Mouse (Mus musculus) cerebellum, adult 18-20 months (tissue): ENCODE measurements around the gene Zfp976.
A peak's percentile ranks its signal among the peaks of the same experiment; 100 is the strongest.
"Not testable (repeated sequence)": the region's sequence is repeated elsewhere in the genome, so short reads cannot be mapped to it uniquely, and the experiment has no call there.

Experiments used
- DNase-seq, 2 experiments: peaks; one replicate each; pipeline ENCODE4 v3.0.0; 2021

Gene Zfp976

DNA sequence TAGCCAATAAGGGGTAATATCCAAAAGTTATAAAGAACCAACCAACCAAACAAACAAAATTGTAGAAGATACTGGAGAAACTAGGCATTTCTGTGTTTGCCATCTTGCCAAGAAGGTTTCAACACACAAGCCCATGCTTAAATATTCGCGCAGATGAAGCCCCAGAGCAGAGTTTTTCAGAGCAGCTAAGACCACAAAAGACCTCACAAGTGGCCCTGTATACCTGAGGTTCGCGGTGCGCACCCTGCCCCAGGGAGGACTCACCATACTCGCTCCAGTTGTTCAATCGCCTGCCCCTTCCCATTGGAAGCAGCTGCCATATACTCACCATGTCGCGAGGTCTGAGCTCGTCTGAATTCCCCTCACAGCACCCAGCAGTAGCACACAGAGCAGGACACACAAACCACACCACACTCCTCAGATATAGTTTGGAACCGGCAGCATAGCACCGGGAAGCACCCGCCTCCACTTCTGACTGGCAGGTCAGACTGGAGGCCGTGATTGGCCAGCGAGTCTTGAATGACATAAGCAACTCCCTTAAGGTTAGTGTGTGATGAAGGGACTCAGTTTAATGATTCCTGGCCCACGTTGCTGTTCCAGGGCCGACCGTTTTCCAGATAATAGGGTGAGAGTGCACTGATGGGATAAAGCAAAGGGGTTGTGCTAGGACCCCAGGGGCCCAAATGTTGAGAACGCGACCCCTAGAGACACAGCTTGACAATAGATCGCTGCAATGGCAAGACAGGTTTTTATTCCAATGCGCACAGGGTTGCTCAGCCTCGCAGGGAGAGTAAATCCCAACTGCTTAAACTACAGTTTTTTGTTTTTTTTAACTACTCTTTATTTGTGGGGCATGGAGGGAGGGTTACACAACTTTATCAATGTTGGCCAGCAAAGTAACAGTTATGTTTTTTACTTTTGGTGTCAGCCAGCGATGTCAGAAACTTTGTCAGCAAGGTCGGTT is at the start of gene Zfp976:
Gene Zfp976 (minus strand): TSS at position 437 of the 964 bp plus-strand sequence.
- peak; percentile 42 to 56 for DNase-seq

DNA sequence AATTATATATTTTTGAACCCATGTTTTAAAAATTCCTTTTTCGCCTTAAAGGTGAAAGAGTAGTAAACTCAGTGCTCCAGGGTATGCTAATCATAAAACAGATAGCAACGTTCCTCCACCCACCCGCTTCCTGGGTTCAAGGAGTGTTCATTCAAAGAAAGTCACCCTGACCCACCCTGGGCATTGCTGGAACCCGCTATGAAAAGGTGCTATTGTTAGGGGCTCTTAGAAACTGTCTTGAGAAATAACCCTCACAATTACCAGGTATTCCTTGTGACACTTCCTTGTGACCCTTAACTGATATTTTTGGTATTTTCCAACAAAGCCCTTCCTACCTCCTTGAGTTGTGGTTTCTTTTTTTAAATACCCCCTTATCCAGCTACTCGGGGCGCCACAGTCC is 37.7 kb upstream of the Zfp976 start:
- not testable (repeated sequence) for DNase-seq

DNA sequence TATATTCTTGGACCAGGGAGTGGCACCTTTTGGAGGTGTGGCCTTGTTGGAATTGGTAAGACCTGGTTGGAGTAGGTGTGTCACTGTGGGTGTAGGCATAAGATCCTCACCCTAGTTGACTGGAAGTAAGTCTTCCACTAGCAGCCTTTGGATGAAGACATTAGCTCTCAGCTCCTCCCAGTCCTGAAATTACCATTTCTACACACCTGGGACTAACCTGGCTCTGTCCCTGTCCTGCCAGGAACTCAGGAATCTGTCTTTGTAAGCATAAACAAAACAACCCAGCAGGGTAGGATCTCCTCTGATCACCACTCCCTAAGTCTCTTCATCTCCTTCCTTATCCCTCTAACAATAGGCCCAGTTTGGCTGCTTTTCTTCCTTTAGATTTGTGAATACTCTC is 37.3 kb upstream of the Zfp976 start:
- not testable (repeated sequence) for DNase-seq

DNA sequence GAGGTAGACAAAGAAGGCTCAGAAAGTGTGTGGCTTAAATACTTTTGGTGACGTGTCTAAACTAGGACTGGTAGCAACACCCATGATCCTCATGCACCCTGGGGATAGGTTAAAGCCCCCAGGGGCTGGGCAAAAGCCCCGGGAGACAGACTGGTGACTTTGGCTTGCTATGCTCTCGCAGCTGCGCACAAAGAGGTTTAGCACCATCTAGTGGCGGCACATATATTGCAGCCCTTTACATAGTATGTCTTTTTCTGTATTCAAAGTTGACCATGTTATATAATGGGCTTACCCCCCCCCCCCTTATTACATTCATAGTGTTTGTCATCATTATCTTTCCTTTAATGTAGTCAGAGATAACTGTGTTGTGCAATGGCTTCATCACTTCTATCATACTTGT is 17.8 kb upstream of the Zfp976 start:
- DNase-seq = not testable (repeated sequence)

DNA sequence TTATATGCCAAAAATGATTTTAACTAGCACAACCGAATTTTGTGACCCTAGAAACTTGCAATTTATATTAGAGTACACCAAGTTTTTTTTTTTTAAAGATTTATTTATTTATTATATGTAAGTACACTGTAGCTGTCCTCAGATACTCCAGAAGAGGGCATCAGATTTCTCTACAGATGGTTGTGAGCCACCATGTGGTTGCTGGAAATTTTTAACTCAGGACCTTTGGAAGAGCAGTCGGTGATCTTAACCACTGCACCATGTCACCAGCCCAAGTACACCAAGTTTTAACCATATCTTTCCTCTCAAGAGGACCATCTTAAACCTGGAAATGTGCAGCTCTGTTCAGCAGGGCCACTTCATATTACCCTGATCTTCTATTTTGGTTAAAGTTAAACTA is 12.8 kb upstream of the Zfp976 start:
- not testable (repeated sequence) for DNase-seq

DNA sequence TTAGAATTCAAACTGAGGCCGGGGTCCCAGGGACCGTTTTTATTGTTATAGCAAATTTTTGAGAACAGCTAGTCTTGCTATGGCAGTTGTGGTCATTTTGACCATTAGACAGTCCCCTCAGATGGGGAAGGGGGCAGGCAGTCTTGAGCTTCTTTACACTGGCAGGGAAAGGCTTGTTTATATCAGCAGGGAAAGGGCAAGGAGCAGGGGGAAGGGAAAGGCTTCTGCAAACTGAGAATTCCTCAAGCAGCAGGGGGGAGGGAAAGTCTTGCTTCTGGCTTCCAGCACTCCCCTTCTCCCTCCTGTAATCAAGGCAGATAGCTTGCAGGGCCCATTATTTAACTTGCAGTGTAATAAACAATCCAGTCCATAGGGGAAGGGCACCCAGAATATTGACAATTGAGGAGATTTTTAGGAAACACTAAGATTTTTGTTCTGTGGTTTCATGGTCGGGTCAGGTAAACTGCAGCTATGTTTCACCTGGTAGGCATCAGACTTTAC is 782 bp upstream of the Zfp976 start:
- DNase-seq = not testable (repeated sequence)

DNA sequence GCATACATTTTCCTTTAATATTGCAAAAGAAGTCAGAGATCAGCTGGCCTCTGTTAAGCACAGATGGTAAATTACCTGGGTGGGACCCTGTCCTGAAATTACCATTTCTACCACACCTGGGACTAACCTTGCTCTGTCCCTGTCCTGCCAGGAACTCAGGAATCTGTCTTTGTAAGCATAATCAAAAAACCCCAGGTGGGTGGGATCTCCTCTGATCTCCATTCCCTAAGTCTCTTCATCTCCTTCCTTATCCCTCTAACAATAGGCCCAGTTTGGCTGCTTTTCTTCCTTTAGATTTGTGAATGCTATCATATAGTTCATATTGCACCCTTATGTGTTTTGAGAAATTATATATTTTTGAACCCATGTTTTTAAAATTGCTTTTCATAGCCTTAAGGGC is 11.4 kb downstream of the Zfp976 start:
- not testable (repeated sequence) for DNase-seq

DNA sequence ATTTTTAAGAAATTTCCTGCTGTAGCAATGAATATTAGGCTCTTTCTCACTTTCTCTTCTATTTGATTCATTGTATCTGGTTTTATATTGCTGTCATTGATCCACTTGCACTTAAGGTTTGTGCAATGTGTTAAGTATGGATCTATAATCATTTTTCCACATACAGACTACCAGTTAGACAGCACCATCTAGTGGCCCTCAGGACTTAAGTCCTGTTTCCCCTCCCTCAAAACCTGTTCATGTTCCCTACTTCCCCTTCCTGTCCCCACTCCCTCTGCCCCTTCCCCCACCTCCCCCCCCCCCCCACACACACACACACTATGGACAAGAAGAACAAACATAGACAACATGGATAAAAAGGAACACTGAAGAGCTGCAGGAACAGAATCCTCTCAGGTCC is 46.7 kb downstream of the Zfp976 start:
- not testable (repeated sequence) for DNase-seq

DNA sequence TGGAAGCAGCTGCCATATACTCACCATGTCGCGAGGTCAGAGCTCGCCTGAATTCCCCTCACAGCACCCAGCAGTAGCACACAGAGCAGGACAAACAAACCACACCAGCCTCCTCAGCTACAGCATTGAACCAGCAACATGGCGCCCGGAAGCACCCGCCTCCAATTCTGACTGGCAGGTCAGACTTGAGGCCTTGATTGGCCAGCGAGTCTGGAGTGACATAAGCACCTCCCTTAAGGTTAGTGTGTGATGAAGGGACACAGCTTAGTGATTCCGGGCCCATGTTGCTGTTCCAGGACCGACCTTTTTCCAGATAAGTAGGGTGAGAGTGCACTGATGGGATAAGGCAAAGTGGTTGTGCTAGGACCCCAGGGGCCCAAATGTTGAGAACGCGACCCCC is 50.0 kb downstream of the Zfp976 start, which contains the start of gene Zfp977:
Gene Zfp977 (minus strand): TSS at position 135 of the 400 bp plus-strand sequence.
- DNase-seq = not testable (repeated sequence)

DNA sequence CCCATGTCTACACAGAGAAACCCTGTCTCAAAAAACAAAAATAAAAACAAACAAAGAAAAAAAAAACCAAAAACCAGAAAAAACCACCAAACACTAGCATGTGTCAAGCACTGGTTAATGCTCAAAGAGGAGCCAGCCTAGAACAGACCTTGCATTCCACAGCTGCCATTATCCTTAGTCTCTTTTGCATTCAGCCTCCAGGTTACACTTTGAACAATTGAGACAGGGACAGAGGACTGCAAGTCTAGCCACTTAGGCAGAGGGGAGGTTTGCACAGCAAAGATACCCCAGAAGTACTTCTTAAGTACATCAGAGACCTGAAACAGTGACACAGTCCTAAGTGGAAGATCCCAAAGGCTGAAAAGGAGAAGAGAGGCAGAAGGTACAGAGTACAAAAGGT is 51.1 kb downstream of the Zfp976 start:
- DNase-seq = not testable (repeated sequence)

DNA sequence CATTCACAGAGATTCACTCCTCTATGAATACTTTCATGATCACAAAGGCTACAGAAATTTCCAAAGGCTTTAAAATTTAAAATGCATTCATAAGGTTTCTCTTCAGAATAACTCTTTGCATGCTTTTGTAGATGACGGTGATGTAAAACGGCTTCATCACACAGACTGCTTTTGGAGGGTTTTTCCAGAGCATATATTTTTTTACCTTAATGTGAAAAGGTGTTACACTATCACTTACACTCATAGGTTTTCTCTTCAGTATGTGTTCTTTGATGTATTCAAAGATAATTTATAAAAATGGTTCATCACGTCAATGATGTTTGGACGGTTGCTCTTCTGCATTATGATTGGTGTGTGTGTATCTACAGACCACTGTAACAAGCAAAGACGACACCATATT is 63.9 kb downstream of the Zfp976 start, which contains the start of gene Gm21028:
Gene Gm21028 (minus strand): TSS at position 101 of the 400 bp plus-strand sequence.
- DNase-seq = no peak
